Mouse (Mus musculus) heart, adult 2 months (tissue): ENCODE measurements around the gene Evi2a. TPM values are rescaled to one million over a fixed set of nuclear protein-coding genes. Genes with fewer than 3 reads are reported as not detected.

Experiments used
- DNase-seq, 2 experiments: peaks; one replicate each; pipeline ENCODE4 v3.0.0; 2021
- H3K27ac ChIP-seq: fragments of 200-600 bp; 2 replicates; pipeline ENCODE4 v1.8.1; 2022
- H3K27me3 ChIP-seq: fragments of 200-500 bp; 2 replicates; pipeline ENCODE4 v1.6.1; 2012; ENCODE audit warnings: mild to moderate bottlenecking, low read length, inconsistent platforms, mixed read lengths; ENCODE audit not compliant: control insufficient read depth, insufficient read depth
- H3K36me3 ChIP-seq: fragments of 200-500 bp; 2 replicates; pipeline ENCODE4 v1.6.1; 2012; ENCODE audit warnings: low read length, inconsistent platforms; ENCODE audit not compliant: control insufficient read depth, insufficient read depth
- H3K4me1 ChIP-seq: fragments of 200-500 bp; 2 replicates; pipeline ENCODE4 v1.6.1; 2011; ENCODE audit warnings: low read length; ENCODE audit not compliant: control insufficient read depth, insufficient read depth
- H3K4me3 ChIP-seq: fragments of 200-600 bp; 2 replicates; pipeline ENCODE4 v1.8.1; 2022
- H3K79me2 ChIP-seq: fragments of 200-500 bp; replicated peaks from 2 replicates; pipeline ENCODE4 v1.6.1; 2012; ENCODE audit warnings: mild to moderate bottlenecking, inconsistent platforms, low read length, moderate library complexity, mixed read lengths; ENCODE audit not compliant: control insufficient read depth, insufficient read depth
- H3K9ac ChIP-seq: fragments of 200-500 bp; 2 replicates; pipeline ENCODE4 v1.6.1; 2012; ENCODE audit warnings: low read depth, mild to moderate bottlenecking, control low read depth, inconsistent platforms, low read length, mixed read lengths
- CTCF ChIP-seq: fragments of 200-600 bp; IDR thresholded peaks from 2 replicates; pipeline ENCODE4 v1.8.1; 2022; ENCODE audit warnings: antibody characterized with exemption, mild to moderate bottlenecking, moderate library complexity
- EP300 ChIP-seq: fragments of 200-500 bp; IDR thresholded peaks from 2 replicates; pipeline ENCODE4 v1.6.1; 2011; ENCODE audit warnings: low read depth, low read length, control low read depth; ENCODE audit not compliant: insufficient read depth
- POLR2A ChIP-seq: fragments of 200-500 bp; IDR thresholded peaks from 2 replicates; pipeline ENCODE4 v1.6.1; 2011; ENCODE audit warnings: mild to moderate bottlenecking, low read depth, low read length, control low read depth; ENCODE audit not compliant: insufficient read depth
- WGBS: fragments of 180-500 bp; shearing (Covaris S2); methylation state at CpG from one replicate; pipeline ENCODE4 v1.1.7; 2018; 5-methylcytosine and 5-hydroxymethylcytosine counted together
- intact Hi-C: fragments of 180-260 bp; cut with DNase I; formaldehyde crosslinking; loops from one replicate; pipeline ENCODE4 v1.15.1; 2025
- polyA plus RNA-seq: library from polyadenylated mRNA; depleted of rRNA; stranded (reverse); fragments of >200 nt; gene quantifications from 2 replicates; pipeline ENCODE4 v1.2.3, GENCODE M21; 2012
- total RNA-seq, 2 experiments: library from RNA; stranded (reverse); gene quantifications; 2 replicates each; pipeline ENCODE4 v1.2.3; 2021

The Evi2a gene
- total and polyA plus RNA-seq, 3 experiments: 1.9 to 3.8 (median 2.0) TPM

DNA sequence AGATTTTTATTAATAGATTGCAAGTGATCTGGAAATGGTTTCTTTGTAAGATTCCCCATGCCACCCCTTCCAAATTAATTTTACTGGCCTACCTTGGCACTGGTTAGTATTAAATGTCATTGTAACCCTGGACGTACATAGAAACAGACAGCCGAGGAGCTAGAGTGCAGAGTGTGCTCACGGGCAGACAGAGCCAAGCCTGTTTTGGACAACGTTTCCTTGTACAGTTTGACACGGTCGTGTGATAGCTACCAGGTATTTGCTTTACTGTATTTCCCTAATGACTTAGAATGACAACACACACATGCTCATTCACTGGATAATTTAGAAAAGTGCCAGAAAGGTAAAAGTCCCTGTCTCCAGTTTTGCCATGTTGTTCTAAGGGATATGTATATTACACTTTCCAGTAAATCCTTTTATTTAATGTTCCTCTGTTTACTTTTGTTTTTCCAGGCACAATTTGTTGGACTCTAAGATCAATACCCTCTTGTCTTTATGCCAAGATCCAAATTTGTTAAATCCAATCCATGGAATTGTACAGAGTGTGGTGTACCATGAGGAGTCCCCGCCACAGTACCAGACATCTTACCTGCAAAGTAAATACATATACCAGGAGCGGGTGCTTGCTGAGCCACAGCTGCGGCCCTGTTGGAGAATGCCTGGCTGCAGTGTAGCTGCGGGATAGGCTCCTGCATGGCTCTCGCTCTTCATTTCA lies 37.9 kb upstream of the Evi2a start:
- no peaks in the 10 kb centered on the region for H3K4me1 ChIP-seq
- WGBS: 83% methylated on average over 11 of the region's 11 CpGs
- H3K4me3 ChIP-seq: no peak overlapping the region
- DNase-seq: no peak
- no peaks in the 10 kb centered on the region for H3K36me3 ChIP-seq
- intact Hi-C loops: no loop called here
- no peaks in the 10 kb centered on the region for H3K27me3 ChIP-seq
- H3K9ac ChIP-seq: no peak overlapping the region
- H3K79me2 ChIP-seq: no peaks in the 10 kb centered on the region
- TF ChIP-seq POLR2A (no peak), CTCF (no peak), EP300 (no peak)
- no peak overlapping the region for H3K27ac ChIP-seq

DNA sequence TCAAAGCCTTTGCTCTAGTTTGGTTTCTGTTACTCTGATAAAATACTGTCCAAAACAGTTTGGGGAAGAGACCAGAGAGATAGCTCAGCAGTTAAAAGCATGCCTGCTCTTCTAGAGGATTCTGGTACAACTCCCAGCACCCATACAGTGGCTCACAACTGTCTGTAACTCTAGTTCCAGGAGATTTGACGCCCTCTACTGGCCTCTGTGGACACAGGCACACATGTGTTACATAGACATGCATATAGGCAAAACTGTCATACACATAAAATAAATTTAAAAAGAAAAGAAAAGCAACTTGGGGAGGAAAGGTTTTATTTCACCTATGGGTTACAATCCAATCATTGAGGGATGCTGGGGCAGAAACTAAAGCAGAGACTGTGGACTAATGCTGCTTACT lies 36.5 kb upstream of the Evi2a start:
- no peak for DNase-seq
- Histone ChIP-seq H3K9ac (no peak overlapping the region), H3K4me1 (no peaks in the 10 kb centered on the region), H3K36me3 (no peaks in the 10 kb centered on the region), H3K79me2 (no peaks in the 10 kb centered on the region), H3K27me3 (no peaks in the 10 kb centered on the region), H3K4me3 (no peak overlapping the region), H3K27ac (no peak overlapping the region)
- 44% methylated on average over 1 of the region's 1 CpGs for WGBS
- intact Hi-C loops: no loop called here
- TF ChIP-seq CTCF (no peak), EP300 (no peak), POLR2A (no peak)

DNA sequence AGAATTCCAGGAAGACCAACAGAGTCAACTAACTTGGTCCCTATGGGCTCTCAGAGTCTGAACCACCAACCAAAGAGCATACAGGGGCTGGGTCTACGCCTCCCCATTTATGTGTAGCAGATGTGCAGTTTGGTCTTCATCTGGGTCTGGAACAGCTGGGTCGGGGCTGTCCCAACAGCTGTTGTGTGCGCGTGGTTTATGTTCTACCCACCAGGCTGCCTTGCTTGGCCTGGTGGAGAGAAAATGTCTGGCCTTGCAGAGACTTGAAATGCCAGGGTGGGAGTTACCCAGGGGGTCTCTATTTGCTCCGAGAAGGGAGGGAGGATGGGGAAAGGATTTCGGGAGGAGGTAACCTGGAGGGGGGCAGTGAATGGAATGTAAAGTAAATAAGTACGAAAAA lies 33.1 kb upstream of the Evi2a start:
- no peak for DNase-seq
- H3K4me3 ChIP-seq: no peak overlapping the region
- intact Hi-C loops: no loop called here
- H3K36me3 ChIP-seq: no peaks in the 10 kb centered on the region
- H3K27me3 ChIP-seq: no peaks in the 10 kb centered on the region
- no peaks in the 10 kb centered on the region for H3K79me2 ChIP-seq
- no peak overlapping the region for H3K9ac ChIP-seq
- 92% methylated on average over 7 of the region's 7 CpGs for WGBS
- no peaks in the 10 kb centered on the region for H3K4me1 ChIP-seq
- TF ChIP-seq CTCF: no peak
- no peak for TF ChIP-seq EP300
- no peak for TF ChIP-seq POLR2A
- no peak overlapping the region for H3K27ac ChIP-seq

DNA sequence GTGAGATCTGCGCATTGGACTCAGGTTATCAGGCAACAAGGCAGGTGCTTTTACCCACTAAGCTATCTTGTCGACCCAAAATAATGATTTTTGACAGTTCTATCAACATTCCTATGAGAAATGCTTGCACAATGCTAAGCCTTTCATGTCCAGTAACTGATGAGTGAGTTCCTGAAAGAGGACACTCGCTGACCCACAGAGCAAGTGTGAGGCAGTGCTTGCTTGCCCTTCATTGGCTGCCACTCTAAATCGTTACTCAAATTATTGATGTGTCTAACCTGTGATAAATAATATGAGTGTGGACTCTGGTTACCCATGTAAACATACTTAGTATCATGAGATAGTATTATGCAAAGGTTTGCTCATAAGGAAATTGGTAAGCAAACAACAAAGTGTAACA lies 30.1 kb upstream of the Evi2a start:
- intact Hi-C loops: no loop called here
- Histone ChIP-seq H3K27me3 (no peaks in the 10 kb centered on the region), H3K4me1 (no peaks in the 10 kb centered on the region), H3K27ac (no peak overlapping the region), H3K9ac (no peak overlapping the region), H3K4me3 (no peak overlapping the region), H3K36me3 (no peaks in the 10 kb centered on the region), H3K79me2 (no peaks in the 10 kb centered on the region)
- TF ChIP-seq CTCF: no peak
- no peak for TF ChIP-seq EP300
- TF ChIP-seq POLR2A: no peak
- WGBS: 90% methylated on average over 4 of the region's 4 CpGs
- DNase-seq: no peak

DNA sequence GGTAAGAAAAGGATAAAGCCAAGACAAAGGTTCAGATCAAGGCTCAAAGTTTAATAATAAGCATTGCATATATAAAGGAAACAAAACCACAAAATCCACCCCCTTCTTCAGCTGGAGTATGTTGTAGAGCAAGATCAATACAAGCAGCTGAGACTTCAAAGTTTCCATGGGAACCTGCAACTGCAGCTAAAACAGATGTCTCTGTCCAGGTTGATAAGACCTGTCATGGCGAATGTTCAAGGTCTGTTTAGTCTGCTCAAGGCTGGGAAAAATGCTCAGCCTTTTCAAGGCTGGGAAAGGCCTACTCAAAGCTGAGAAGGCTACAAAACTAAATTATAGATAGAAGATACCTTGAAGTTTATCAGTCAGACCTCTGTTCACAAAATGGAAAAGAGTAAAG lies 22.2 kb upstream of the Evi2a start:
- Histone ChIP-seq H3K79me2 (no peaks in the 10 kb centered on the region), H3K27me3 (no peaks in the 10 kb centered on the region), H3K4me3 (no peak overlapping the region), H3K36me3 (0 out of 2 replicates have a peak, but pooled peaks cover 2% of the 10 kb centered on the region), H3K9ac (no peak overlapping the region), H3K4me1 (no peaks in the 10 kb centered on the region), H3K27ac (no peak overlapping the region)
- WGBS: 56% methylated on average over 1 of the region's 1 CpGs
- TF ChIP-seq EP300 (no peak), POLR2A (no peak), CTCF (no peak)
- intact Hi-C loops: no loop called here
- no peak for DNase-seq

DNA sequence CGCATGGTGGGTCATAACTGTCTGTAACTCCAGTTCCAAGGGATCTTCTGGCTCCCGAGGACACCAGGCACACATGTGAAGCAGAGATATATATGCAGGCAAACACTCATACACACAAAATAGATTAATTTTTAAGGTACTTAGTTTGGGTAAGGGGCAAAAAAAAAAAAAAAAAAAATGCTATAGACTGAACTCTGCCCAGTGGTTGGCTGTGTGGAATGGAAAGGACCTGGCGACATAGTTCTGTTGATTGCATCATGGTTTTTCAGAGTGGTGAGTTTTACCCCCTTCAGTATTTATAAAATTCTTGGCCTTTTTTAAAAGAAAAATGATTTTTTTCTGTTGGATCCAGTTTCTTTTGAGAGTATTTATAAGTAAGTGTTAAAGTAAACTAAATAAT lies 5.9 kb upstream of the Evi2a start:
- Histone ChIP-seq H3K4me1 (peaks cover 3% of the 10 kb centered on the region), H3K4me3 (no peak overlapping the region), H3K79me2 (no peaks in the 10 kb centered on the region), H3K27me3 (no peaks in the 10 kb centered on the region), H3K36me3 (no peaks in the 10 kb centered on the region), H3K9ac (no peak overlapping the region), H3K27ac (no peak overlapping the region)
- 96% methylated on average over 3 of the region's 3 CpGs for WGBS
- intact Hi-C loops: no loop called here
- TF ChIP-seq POLR2A (no peak), CTCF (no peak), EP300 (no peak)
- no peak for DNase-seq
